Mouse (Mus musculus) MEL (cell line): ENCODE data around the gene Tpsb2. TPM values are rescaled to one million over a fixed set of nuclear protein-coding genes. Genes with fewer than 3 reads are reported as not detected.

Experiments
- DNase-seq: peaks from one replicate; pipeline ENCODE4 v3.0.0; 2011; ENCODE audit warnings: low read depth, low spot score
- H3K27ac ChIP-seq: 2 replicates; pipeline ENCODE4 v1.5.1; 2012; ENCODE audit warnings: low read depth, mild to moderate bottlenecking, control low read depth, low read length, moderate library complexity; ENCODE audit not compliant: control insufficient read depth
- H3K27me3 ChIP-seq, 2 experiments: fragments of 150-350 bp in 1 of 2; sonication (generic) in 1 of 2; 2 replicates each; pipeline ENCODE4 v1.6.1; 2012; ENCODE audit warnings: low read length in 2 of 2, mild to moderate bottlenecking in 2 of 2, improper control_type of control experiment in 1 of 2, moderate library complexity in 1 of 2; ENCODE audit not compliant: insufficient read depth in 2 of 2, control insufficient read depth in 1 of 2
- H3K36me3 ChIP-seq, 2 experiments: 2 replicates each; pipeline ENCODE4 v1.6.1; 2012 to 2014; ENCODE audit warnings: low read length in 2 of 2, improper control_type of control experiment in 1 of 2, inconsistent platforms in 1 of 2, mild to moderate bottlenecking in 1 of 2; ENCODE audit not compliant: insufficient read depth in 2 of 2, control insufficient read depth in 1 of 2
- H3K4me1 ChIP-seq, 2 experiments: fragments of 150-350 bp in 1 of 2; sonication (generic) in 1 of 2; 2 replicates each; pipeline ENCODE4 v1.6.1; 2012; ENCODE audit warnings: low read length in 2 of 2, improper control_type of control experiment in 1 of 2, mild to moderate bottlenecking in 1 of 2; ENCODE audit not compliant: insufficient read depth in 2 of 2, control insufficient read depth in 1 of 2
- H3K4me3 ChIP-seq, 2 experiments: fragments of 150-350 bp in 1 of 2; sonication (generic) in 1 of 2; 2 replicates each; pipeline ENCODE4 v1.5.1; 2012; ENCODE audit warnings: low read depth in 2 of 2, low read length in 2 of 2, mild to moderate bottlenecking in 2 of 2, moderate library complexity in 2 of 2, control low read depth in 1 of 2, improper control_type of control experiment in 1 of 2; ENCODE audit not compliant: control insufficient read depth in 1 of 2, insufficient read depth in 1 of 2
- H3K79me2 ChIP-seq: 2 replicates; pipeline ENCODE4 v1.6.1; 2012; ENCODE audit warnings: mild to moderate bottlenecking, low read length, moderate library complexity; ENCODE audit not compliant: control insufficient read depth, poor library complexity, insufficient read depth
- H3K9ac ChIP-seq: 2 replicates; pipeline ENCODE4 v1.6.1; 2012; ENCODE audit warnings: low read depth, mild to moderate bottlenecking, control low read depth, low read length, moderate library complexity; ENCODE audit not compliant: control insufficient read depth, poor library complexity, severe bottlenecking
- H3K9me3 ChIP-seq: fragments of 150-350 bp; sonication (generic); replicated peaks from 2 replicates; pipeline ENCODE4 v1.6.1; 2012; ENCODE audit warnings: mild to moderate bottlenecking, low read length, improper control_type of control experiment, moderate library complexity; ENCODE audit not compliant: insufficient read depth
- BHLHE40 ChIP-seq: IDR thresholded peaks from 2 replicates; pipeline ENCODE4 v1.6.1; 2012; ENCODE audit warnings: low read depth, mild to moderate bottlenecking, inconsistent platforms, low read length, improper control_type of control experiment, borderline replicate concordance
- CHD2 ChIP-seq: IDR thresholded peaks from 2 replicates; pipeline ENCODE4 v1.6.1; 2011; ENCODE audit warnings: low read length, improper control_type of control experiment
- CTCF ChIP-seq, 3 experiments: IDR thresholded peaks in 2 of 3; conservative IDR thresholded peaks in 1 of 3; 2 replicates each; pipeline ENCODE4 v1.5.1; 2011 to 2012; ENCODE audit warnings: low read length in 3 of 3, low read depth in 2 of 3, mild to moderate bottlenecking in 2 of 3, improper control_type of control experiment in 1 of 3, inconsistent platforms in 1 of 3, mixed read lengths in 1 of 3, moderate library complexity in 1 of 3; ENCODE audit not compliant: control insufficient read depth in 1 of 3, insufficient read depth in 1 of 3, poor library complexity in 1 of 3, severe bottlenecking in 1 of 3
- ELF1 ChIP-seq: IDR thresholded peaks from 2 replicates; pipeline ENCODE4 v1.6.1; 2014; ENCODE audit warnings: low read depth, mild to moderate bottlenecking, inconsistent platforms, low read length, improper control_type of control experiment, moderate library complexity
- EP300 ChIP-seq, 2 experiments: IDR thresholded peaks; 2 replicates each; pipeline ENCODE4 v1.6.1; 2011; ENCODE audit warnings: improper control_type of control experiment in 2 of 2, low read length in 2 of 2, low read depth in 1 of 2, mild to moderate bottlenecking in 1 of 2
- ETS1 ChIP-seq: IDR thresholded peaks from 2 replicates; pipeline ENCODE4 v1.6.1; 2012; ENCODE audit warnings: low read depth, mild to moderate bottlenecking, inconsistent platforms, low read length, improper control_type of control experiment, moderate library complexity
- GABPA ChIP-seq: IDR thresholded peaks from 2 replicates; pipeline ENCODE4 v1.6.1; 2012; ENCODE audit warnings: low read depth, mild to moderate bottlenecking, inconsistent platforms, low read length, improper control_type of control experiment, moderate library complexity
- GATA1 ChIP-seq: IDR thresholded peaks from 2 replicates; pipeline ENCODE4 v1.6.1; 2011; ENCODE audit warnings: low read depth, low read length, improper control_type of control experiment
- HCFC1 ChIP-seq: IDR thresholded peaks from 2 replicates; pipeline ENCODE4 v1.6.1; 2012; ENCODE audit warnings: low read depth, mild to moderate bottlenecking, inconsistent platforms, low read length, improper control_type of control experiment, moderate library complexity
- KAT2A ChIP-seq: conservative IDR thresholded peaks from 2 replicates; pipeline ENCODE4 v1.6.1; 2012; ENCODE audit warnings: low read depth, low read length, improper control_type of control experiment, inconsistent platforms
- MAFK ChIP-seq: IDR thresholded peaks from 2 replicates; pipeline ENCODE4 v1.6.1; 2011; ENCODE audit warnings: low read depth, mild to moderate bottlenecking, low read length, improper control_type of control experiment, borderline replicate concordance
- MAX ChIP-seq: IDR thresholded peaks from 2 replicates; pipeline ENCODE4 v1.6.1; 2011; ENCODE audit warnings: low read length, improper control_type of control experiment
- MYC ChIP-seq: IDR thresholded peaks from 2 replicates; pipeline ENCODE4 v1.6.1; 2011; ENCODE audit warnings: low read depth, mild to moderate bottlenecking, low read length, improper control_type of control experiment, moderate library complexity
- POLR2A ChIP-seq, 2 experiments: IDR thresholded peaks; 2 replicates each; pipeline ENCODE4 v1.6.1; 2011 to 2012; ENCODE audit warnings: low read length in 2 of 2, mild to moderate bottlenecking in 2 of 2, control low read depth in 1 of 2, improper control_type of control experiment in 1 of 2, low read depth in 1 of 2, moderate library complexity in 1 of 2; ENCODE audit not compliant: control insufficient read depth in 1 of 2, insufficient read depth in 1 of 2, poor library complexity in 1 of 2
- POLR2AphosphoS2 ChIP-seq: IDR thresholded peaks from 2 replicates; pipeline ENCODE4 v1.6.1; 2011; ENCODE audit warnings: low read length, improper control_type of control experiment
- RAD21 ChIP-seq: IDR thresholded peaks from 2 replicates; pipeline ENCODE4 v1.6.1; 2011; ENCODE audit warnings: mild to moderate bottlenecking, low read depth, low read length, improper control_type of control experiment
- SIN3A ChIP-seq: IDR thresholded peaks from 2 replicates; pipeline ENCODE4 v1.6.1; 2012; ENCODE audit warnings: low read length, improper control_type of control experiment, inconsistent platforms
- TAL1 ChIP-seq: IDR thresholded peaks from 2 replicates; pipeline ENCODE4 v1.6.1; 2012; ENCODE audit warnings: mild to moderate bottlenecking, inconsistent platforms, low read length, moderate library complexity, mixed read lengths
- TBP ChIP-seq: IDR thresholded peaks from 2 replicates; pipeline ENCODE4 v1.8.0; 2011; ENCODE audit warnings: low read depth, low read length, improper control_type of control experiment
- TCF12 ChIP-seq: IDR thresholded peaks from 2 replicates; pipeline ENCODE4 v1.6.1; 2014; ENCODE audit warnings: low read depth, mild to moderate bottlenecking, inconsistent platforms, low read length, improper control_type of control experiment, moderate library complexity
- UBTF ChIP-seq: IDR thresholded peaks from 2 replicates; pipeline ENCODE4 v1.6.1; 2012; ENCODE audit warnings: low read depth, mild to moderate bottlenecking, inconsistent platforms, low read length, improper control_type of control experiment, moderate library complexity, borderline replicate concordance; ENCODE audit not compliant: insufficient read depth
- ZC3H11A ChIP-seq: IDR thresholded peaks from 2 replicates; pipeline ENCODE4 v1.6.1; 2012; ENCODE audit warnings: low read depth, mild to moderate bottlenecking, inconsistent platforms, low read length, improper control_type of control experiment
- ZMIZ1 ChIP-seq: IDR thresholded peaks from 2 replicates; pipeline ENCODE4 v1.6.1; 2012; ENCODE audit warnings: low read depth, mild to moderate bottlenecking, inconsistent platforms, low read length, improper control_type of control experiment, moderate library complexity
- ZNF384 ChIP-seq: IDR thresholded peaks from 2 replicates; pipeline ENCODE4 v1.6.1; 2012; ENCODE audit warnings: low read depth, mild to moderate bottlenecking, inconsistent platforms, low read length, improper control_type of control experiment
- polyA plus RNA-seq, 2 experiments: library from polyadenylated mRNA; stranded (reverse) in 1 of 2; unstranded in 1 of 2; fragments of >175 nt in 1 of 2; fragments of >200 nt in 1 of 2; gene quantifications; 2 replicates each; pipeline versions ENCODE4 v1.2.1 to v1.2.4; 2012; ENCODE audit warnings: low replicate concordance in 2 of 2, low read depth in 1 of 2; ENCODE audit not compliant: insufficient read length in 2 of 2, insufficient read depth in 1 of 2, missing spikeins in 1 of 2
- total RNA-seq: library from RNA; depleted of rRNA; stranded (reverse); fragments of 300-350 nt; gene quantifications from 2 replicates; pipeline ENCODE4 v1.2.3, GENCODE M21; 2012

The Tpsb2 gene
- total and polyA plus RNA-seq, 3 experiments = not detected

GRCm38 (mm10) chr17:25340003-25340402 lies 26.1 kb upstream of the Tpsb2 start:
- TF ChIP-seq ZC3H11A (no peak), POLR2A (IDR thresholded peaks at IDR 0.05; ENCODE audit: control insufficient read depth in 1 of 2, insufficient read depth in 1 of 2, low read depth in 1 of 2, low read length in 2 of 2, poor library complexity in 1 of 2) (no peak), EP300 (IDR thresholded peaks at IDR 0.05; ENCODE audit: low read depth in 1 of 2, low read length in 2 of 2) (no peak), POLR2AphosphoS2 (no peak), MYC (no peak), RAD21 (no peak), ELF1 (no peak)
- Histone ChIP-seq H3K79me2 (no peaks in the 10 kb centered on the region), H3K27ac (no peak overlapping the region), H3K4me3 (no peak overlapping the region), H3K9me3 (no peaks in the 10 kb centered on the region), H3K27me3 (peaks cover 3 to 8% of the 10 kb centered on the region in 2 experiments; a peak in 3 of 4 replicates), H3K9ac (no peak overlapping the region), H3K36me3 (no peaks in the 10 kb centered on the region), H3K4me1 (peaks cover 0 to 5% of the 10 kb centered on the region in 2 experiments; a peak in 2 of 4 replicates)
- DNase-seq = no peak

- no peaks in the 10 kb centered on the region for H3K36me3 ChIP-seq
- peaks cover 3 to 9% of the 10 kb centered on the region in 2 experiments for H3K27me3 ChIP-seq
- H3K9ac ChIP-seq = no peak overlapping the region
- H3K27ac ChIP-seq = no peak overlapping the region
- no peaks in the 10 kb centered on the region for H3K79me2 ChIP-seq
- H3K9me3 ChIP-seq = no peaks in the 10 kb centered on the region
- DNase-seq = no peak
- H3K4me1 ChIP-seq = peaks cover 0 to 5% of the 10 kb centered on the region in 2 experiments; a peak in 2 of 4 replicates
- no peak overlapping the region for H3K4me3 ChIP-seq
- TF ChIP-seq RAD21 = no peak
- TF ChIP-seq KAT2A = no peak
- no peak for TF ChIP-seq CTCF (IDR thresholded peaks at IDR 0.05 in 2 of 3, conservative IDR thresholded peaks at IDR 0.05 in 1 of 3; ENCODE audit: control insufficient read depth in 1 of 3, insufficient read depth in 1 of 3, low read depth in 2 of 3, low read length in 3 of 3, poor library complexity in 1 of 3, severe bottlenecking in 1 of 3)
- no peak for TF ChIP-seq POLR2A (IDR thresholded peaks at IDR 0.05; ENCODE audit: control insufficient read depth in 1 of 2, insufficient read depth in 1 of 2, low read depth in 1 of 2, low read length in 2 of 2, poor library complexity in 1 of 2)
- no peak for TF ChIP-seq TBP
- TF ChIP-seq ZMIZ1 = no peak
- TF ChIP-seq ETS1 = no peak
- TF ChIP-seq GABPA = no peak
These were observed 24.6 kb upstream of the Tpsb2 start for GRCm38 (mm10) chr17:25341490-25341889.

DNA sequence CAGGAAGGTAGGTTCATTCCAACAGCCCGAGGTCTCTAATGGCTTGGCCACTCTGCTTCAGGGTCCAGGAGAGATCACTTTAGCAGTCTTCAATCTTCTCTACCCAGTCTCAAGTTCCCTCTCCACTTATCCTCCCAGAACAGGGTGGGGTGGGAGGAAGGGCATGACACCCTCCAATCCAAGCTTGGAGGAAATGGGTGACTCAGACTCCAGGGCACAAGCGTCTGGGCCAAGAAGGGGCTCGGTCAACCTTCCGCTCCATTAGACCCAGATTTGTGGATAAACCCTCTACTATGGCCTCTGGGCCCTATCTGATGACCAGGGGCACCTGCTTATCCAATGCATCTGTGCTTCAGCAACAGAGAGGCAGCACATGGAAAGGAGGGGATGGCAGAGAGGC lies 20.6 kb upstream of the Tpsb2 start, which contains the start of gene Tpsab1:
Gene Tpsab1 (minus strand): TSS at position 101 of the 400 bp plus-strand sequence.
- TF ChIP-seq GATA1 (no peak), BHLHE40 (no peak), SIN3A (no peak), ZNF384 (no peak), POLR2A (IDR thresholded peaks at IDR 0.05; ENCODE audit: control insufficient read depth in 1 of 2, insufficient read depth in 1 of 2, low read depth in 1 of 2, low read length in 2 of 2, poor library complexity in 1 of 2) (no peak), EP300 (IDR thresholded peaks at IDR 0.05; ENCODE audit: low read depth in 1 of 2, low read length in 2 of 2) (no peak), ETS1 (no peak), MAX (no peak), MAFK (no peak), TCF12 (no peak), UBTF (no peak), TBP (no peak), CHD2 (no peak), TAL1 (no peak), POLR2AphosphoS2 (no peak), HCFC1 (no peak), GABPA (no peak)
- Histone ChIP-seq H3K4me1 (peaks cover 0 to 5% of the 10 kb centered on the region in 2 experiments; a peak in 2 of 4 replicates), H3K9me3 (no peaks in the 10 kb centered on the region), H3K79me2 (no peaks in the 10 kb centered on the region), H3K9ac (no peak within 1 kb of the TSS), H3K36me3 (no peaks in the 10 kb centered on the region), H3K27me3 (peaks cover 2 to 16% of the 10 kb centered on the region in 2 experiments; a peak in 3 of 4 replicates), H3K4me3 (no peak within 1 kb of the TSS), H3K27ac (no peak within 1 kb of the TSS)
- no peak for DNase-seq
